Mouse (Mus musculus) CH12.LX (cell line): ENCODE measurements around the gene Bach2.

ENCODE experiments used
- CTCF ChIP-seq, 2 experiments: IDR thresholded peaks in 1 of 2; conservative IDR thresholded peaks in 1 of 2; 2 replicates each; pipeline ENCODE4 v1.5.1; 2011 to 2012; ENCODE audit warnings: low read depth in 2 of 2, low read length in 2 of 2, improper control_type of control experiment in 1 of 2, inconsistent platforms in 1 of 2, mild to moderate bottlenecking in 1 of 2, moderate library complexity in 1 of 2
- ELF1 ChIP-seq: IDR thresholded peaks from 2 replicates; pipeline ENCODE4 v1.6.1; 2014; ENCODE audit warnings: low read depth, mild to moderate bottlenecking, inconsistent platforms, low read length, improper control_type of control experiment
- EP300 ChIP-seq: IDR thresholded peaks from 2 replicates; pipeline ENCODE4 v1.6.1; 2011; ENCODE audit warnings: low read length, improper control_type of control experiment
- POLR2A ChIP-seq: IDR thresholded peaks from 2 replicates; pipeline ENCODE4 v1.6.1; 2011; ENCODE audit warnings: low read depth, mild to moderate bottlenecking, improper control_type of control experiment, low read length

DNA sequence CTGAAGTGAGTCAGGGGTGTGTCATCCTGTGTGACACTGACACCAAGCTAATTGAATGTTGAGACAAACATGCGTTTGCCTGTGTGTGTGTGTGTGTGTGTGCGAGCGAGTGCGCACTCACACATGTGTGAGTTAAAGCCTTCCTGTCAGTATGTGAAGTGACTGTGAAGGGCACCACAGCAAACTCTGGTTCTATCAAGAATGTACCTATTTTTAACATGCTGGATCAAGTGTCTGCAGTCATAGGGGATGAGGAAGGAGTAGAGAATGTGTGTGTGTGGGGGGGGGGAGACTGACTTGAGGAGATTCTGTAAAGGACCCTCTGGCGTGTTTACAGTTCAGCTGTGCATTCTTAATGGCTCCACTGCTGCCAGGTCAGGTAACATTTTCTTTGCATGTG lies 64.1 kb downstream of the Bach2 start:
- TF ChIP-seq EP300 (no peak), POLR2A (no peak), ELF1 (no peak), CTCF (conservative IDR thresholded peaks at IDR 0.05 in 1 of 2, IDR thresholded peaks at IDR 0.05 in 1 of 2; ENCODE audit: low read depth in 2 of 2, low read length in 2 of 2) (no peak)
